Mouse (Mus musculus): ENCODE data around the gene Gm12845. TPM values are rescaled to one million over a fixed set of nuclear protein-coding genes. Genes with fewer than 3 reads are reported as not detected.
"Not testable (repeated sequence)": the region's sequence is repeated elsewhere in the genome, so short reads cannot be mapped to it uniquely, and the experiment has no call there.

Gene Gm12845
- total RNA-seq (2014; fragmentation: Nextera tagmentation) (not detected in 2 replicates), total RNA-seq (2017) (not detected in 2 replicates)

GRCm38 (mm10) chr4:117724112-117724511 lies at the start of gene Gm12845:
Gene Gm12845 (plus strand): TSS chr4:117724412.
- ATAC-seq (replicated peaks; ENCODE audit: low FRiP score, low TSS enrichment, poor library complexity, severe bottlenecking) = no peak

DNA sequence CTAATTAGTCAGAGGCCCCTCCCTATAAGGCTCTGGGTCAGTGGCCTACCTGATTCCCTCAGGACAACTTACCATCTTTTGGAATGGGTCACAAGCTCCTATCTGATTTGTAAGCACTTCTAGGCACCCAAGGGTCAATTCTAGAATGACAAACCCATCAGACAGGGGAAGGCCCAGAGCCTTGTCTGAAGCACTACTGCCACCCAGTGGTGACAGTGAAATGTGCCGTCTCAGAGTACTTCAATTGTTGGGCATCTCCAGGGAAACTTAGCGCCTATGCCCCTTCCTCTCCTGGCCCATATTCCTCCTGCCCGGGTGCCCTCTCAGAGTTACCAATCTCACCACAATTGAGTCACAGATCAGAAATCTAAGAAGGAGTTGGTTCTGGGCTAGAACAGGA lies 47.3 kb upstream of the Gm12845 start:
- 0 out of 2 replicates have a peak, but pooled peaks have one; percentile 31 for ATAC-seq (replicated peaks; ENCODE audit: low FRiP score, low TSS enrichment, poor library complexity, severe bottlenecking)

GRCm38 (mm10) chr4:117680963-117681362 lies 43.2 kb upstream of the Gm12845 start:
- ATAC-seq (replicated peaks; ENCODE audit: low FRiP score, low TSS enrichment, poor library complexity, severe bottlenecking) = no peak

GRCm38 (mm10) chr4:117681931-117682461 lies 42.2 kb upstream of the Gm12845 start, which contains the start of gene Dmap1:
Gene Dmap1 (minus strand): TSS chr4:117682273.
- ATAC-seq (replicated peaks; ENCODE audit: low FRiP score, low TSS enrichment, poor library complexity, severe bottlenecking) = peak; percentile 63

DNA sequence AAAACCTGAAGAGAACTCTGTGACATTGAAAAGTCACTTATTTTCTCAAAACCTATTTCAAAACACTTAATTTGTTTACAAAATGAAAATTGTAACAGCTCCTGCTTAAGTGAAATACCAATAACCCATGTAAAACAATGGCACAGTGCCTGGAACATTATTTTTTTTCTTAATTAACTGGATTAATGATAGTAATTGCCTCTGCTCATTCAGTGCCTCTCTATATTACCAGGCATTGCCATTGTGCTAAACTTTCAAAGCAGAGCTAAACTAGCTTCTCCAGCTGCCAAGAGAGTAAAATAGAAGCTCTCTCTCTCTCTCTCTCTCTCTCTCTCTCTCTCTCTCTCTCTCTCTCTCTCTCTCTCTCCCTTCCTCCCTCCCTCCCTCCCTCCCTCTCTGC lies 41.7 kb upstream of the Gm12845 start:
- no peak for ATAC-seq (replicated peaks; ENCODE audit: low FRiP score, low TSS enrichment, poor library complexity, severe bottlenecking)

- no peak for ATAC-seq (replicated peaks; ENCODE audit: low FRiP score, low TSS enrichment, poor library complexity, severe bottlenecking)
These were observed 41.0 kb upstream of the Gm12845 start for GRCm38 (mm10) chr4:117683048-117683768.

DNA sequence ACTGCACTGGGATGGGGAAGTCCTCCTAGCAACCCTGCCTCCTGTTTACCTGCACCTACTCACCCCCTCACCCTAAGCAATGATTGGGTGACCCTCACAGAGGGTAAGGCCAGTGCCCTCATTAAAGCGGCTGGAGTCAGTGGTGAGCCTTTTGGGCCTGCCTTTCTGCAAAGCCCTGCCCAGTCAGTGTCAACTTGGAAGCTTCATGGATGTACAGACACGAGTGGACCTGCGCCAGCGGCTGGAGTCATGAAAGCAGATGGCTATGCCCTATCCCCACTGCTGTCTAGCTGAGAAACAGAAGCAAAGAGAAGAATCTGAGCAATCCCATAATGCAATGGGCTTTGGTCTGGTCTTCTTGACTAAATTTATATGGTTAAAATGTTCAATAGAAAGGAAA lies 37.9 kb upstream of the Gm12845 start:
- ATAC-seq (replicated peaks; ENCODE audit: low FRiP score, low TSS enrichment, poor library complexity, severe bottlenecking) = no peak

- peak; percentile 55; the same call in 1 of the 2 replicates for ATAC-seq (replicated peaks; ENCODE audit: low FRiP score, low TSS enrichment, poor library complexity, severe bottlenecking)
These were observed 18.9 kb upstream of the Gm12845 start for GRCm38 (mm10) chr4:117705361-117705760.

GRCm38 (mm10) chr4:117708780-117709550 lies 15.2 kb upstream of the Gm12845 start:
- no peak for ATAC-seq (replicated peaks; ENCODE audit: low FRiP score, low TSS enrichment, poor library complexity, severe bottlenecking)

- no peak for ATAC-seq (replicated peaks; ENCODE audit: low FRiP score, low TSS enrichment, poor library complexity, severe bottlenecking)
These were observed 11.9 kb upstream of the Gm12845 start for GRCm38 (mm10) chr4:117712314-117712713.

GRCm38 (mm10) chr4:117713303-117714098 lies 10.7 kb upstream of the Gm12845 start:
- no peak for ATAC-seq (replicated peaks; ENCODE audit: low FRiP score, low TSS enrichment, poor library complexity, severe bottlenecking)

DNA sequence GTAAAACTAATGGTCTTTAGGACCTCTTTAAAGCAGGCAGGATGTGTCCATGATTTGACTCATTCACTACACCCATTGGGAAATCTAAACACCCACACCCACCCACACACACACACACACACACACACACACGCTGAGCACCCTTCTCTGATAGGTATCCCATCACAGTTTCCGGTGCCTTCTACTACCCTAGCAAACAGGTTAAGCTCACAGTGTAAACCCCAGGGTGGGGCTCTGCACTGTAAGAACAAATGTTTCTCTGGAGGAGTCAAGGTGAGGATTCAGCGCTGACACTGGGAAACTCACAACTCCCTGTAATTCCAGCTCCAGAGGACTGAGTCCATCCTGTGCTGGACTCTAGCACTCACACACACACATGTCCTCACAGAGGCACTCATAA lies 7.7 kb downstream of the Gm12845 start:
- ATAC-seq (replicated peaks; ENCODE audit: low FRiP score, low TSS enrichment, poor library complexity, severe bottlenecking) = no peak

DNA sequence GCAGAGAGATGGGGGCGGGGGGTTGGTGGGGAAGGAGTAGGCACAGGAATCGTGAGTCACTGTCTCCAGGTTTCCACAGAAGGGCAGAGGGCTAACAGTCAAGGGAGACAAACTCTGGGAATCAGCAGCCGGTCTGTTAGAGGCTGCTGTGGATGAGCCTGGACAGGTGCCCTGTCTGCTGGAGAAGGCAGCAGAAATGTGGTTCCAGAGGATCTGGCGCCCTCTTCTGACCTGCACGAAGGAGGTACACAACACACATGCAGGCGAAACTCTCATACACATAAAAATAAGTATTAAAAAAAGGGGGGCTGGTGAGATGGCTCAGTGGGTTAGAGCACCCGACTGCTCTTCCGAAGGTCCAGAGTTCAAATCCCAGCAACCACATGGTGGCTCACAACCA lies 13.3 kb downstream of the Gm12845 start:
- 0 out of 2 replicates have a peak, but pooled peaks have one; percentile 61 for ATAC-seq (replicated peaks; ENCODE audit: low FRiP score, low TSS enrichment, poor library complexity, severe bottlenecking)

DNA sequence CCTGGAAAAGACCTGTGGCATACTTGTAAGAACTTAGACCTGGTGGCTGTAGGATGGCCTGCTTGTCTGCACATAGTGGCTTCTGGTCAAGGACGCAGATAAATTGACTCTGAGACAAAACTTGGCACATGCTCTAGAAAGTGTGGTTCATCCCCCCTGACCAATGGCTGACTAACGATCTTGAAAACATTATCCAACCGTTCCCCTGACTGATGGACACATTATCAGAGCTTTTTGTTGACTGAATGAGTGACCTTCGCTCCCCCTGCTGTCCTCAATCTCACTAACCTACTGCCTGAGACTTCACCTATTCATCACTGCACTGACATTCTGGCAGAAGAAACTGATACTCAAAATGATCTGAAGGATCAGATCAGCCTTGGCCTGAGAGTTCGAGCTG lies 28.3 kb downstream of the Gm12845 start:
- ATAC-seq (replicated peaks; ENCODE audit: low FRiP score, low TSS enrichment, poor library complexity, severe bottlenecking) = not testable (repeated sequence)

DNA sequence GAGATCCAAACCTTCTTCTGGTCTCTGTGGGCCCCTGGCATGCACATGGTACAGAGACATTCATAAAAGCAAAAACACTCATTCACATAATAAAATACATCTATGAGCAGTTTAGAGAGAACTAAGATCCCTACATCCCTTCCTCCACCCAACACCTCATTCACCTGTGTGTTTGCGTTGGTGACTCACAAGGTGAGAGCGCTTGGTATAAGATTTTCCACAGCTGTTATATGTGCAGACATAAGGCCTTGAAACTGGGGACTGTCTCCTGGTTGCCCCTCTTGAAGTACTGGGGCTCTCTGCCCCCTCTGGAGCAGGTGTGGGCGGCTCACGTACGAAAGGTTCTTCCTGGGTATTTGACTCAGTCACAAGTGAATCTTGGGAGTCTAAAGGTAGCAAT lies 35.9 kb downstream of the Gm12845 start:
- ATAC-seq (replicated peaks; ENCODE audit: low FRiP score, low TSS enrichment, poor library complexity, severe bottlenecking) = no peak

GRCm38 (mm10) chr4:117765416-117765815 lies 41.2 kb downstream of the Gm12845 start, which contains the start of gene Klf17:
Gene Klf17 (minus strand): TSS chr4:117765648.
- no peak for ATAC-seq (replicated peaks; ENCODE audit: low FRiP score, low TSS enrichment, poor library complexity, severe bottlenecking)

DNA sequence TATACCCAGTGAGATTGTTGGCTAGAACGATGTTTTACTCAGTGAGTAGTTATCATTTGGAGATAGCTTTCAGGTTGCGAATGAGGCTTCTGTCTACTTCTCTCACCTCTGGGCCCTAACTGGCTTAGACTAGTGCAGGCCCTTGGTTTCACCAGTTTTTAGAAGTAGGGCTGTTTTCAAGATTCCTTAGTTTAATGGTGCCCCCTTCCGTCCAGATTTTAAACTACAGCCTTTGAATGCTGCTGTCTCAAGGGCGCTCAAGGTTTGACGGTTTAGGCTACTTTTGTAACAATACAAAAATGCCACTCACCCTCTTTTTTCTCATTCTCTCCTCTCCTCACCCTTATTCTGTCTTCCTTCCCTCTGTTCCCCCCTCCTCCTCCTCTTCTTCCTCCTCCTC lies 46.7 kb downstream of the Gm12845 start:
- ATAC-seq (replicated peaks; ENCODE audit: low FRiP score, low TSS enrichment, poor library complexity, severe bottlenecking) = 0 out of 2 replicates have a peak, but pooled peaks have one; percentile 47

GRCm38 (mm10) chr4:117772960-117773359 lies 48.7 kb downstream of the Gm12845 start:
- ATAC-seq (replicated peaks; ENCODE audit: low FRiP score, low TSS enrichment, poor library complexity, severe bottlenecking) = 0 out of 2 replicates have a peak, but pooled peaks have one; percentile 26

Data from megakaryocyte-erythroid progenitor cell, adult 5-6 weeks (primary cell).